Mouse (Mus musculus) kidney, postnatal 36 days (tissue): Measurements from ENCODE around the gene Fgfr2.

Experiments
- DNase-seq, 2 experiments: peaks; one replicate each; pipeline ENCODE4 v3.0.0; 2021 to 2022; ENCODE audit warnings: mixed read lengths in 2 of 2

The Fgfr2 gene

DNA sequence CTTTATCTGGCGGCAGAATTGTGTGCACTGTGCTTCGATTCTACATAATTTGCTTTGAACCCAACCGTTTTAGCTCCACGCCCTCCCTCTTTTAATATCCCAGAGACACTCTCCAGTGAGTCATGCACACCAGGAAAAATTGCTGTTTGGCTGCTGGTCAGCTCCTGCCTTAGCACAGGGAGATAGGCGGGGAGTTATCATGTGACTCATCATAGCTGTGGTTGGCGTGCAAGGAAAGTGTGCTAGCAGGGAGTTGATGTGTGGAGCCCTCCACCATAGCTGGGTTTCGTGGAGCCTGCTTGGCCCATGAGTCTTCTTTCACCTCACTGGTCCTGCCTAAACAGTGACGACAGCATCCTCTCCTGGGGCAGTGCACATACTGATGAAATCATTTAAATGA is 2315.4 kb downstream of the Fgfr2 start:
- peak; percentile 28 to 34 for DNase-seq

DNA sequence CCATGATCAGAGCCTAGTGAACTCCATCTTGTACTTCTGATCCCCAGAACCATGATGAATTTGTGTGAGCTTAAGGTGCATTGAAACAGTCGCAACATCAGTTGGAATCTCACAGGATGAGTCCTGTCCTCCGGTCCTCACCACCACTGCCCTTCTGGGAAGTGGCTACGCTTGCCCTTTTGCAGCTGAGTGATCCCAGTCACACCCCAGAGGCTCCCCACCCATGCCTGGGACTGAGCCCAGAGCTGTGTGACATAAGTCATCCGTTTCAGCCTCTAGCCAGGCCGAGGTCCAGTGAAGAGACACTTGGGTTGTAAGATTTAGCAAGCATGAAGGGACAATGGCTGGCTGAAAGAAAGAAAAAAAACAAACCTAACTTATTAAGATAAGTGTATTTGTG is 2318.2 kb downstream of the Fgfr2 start:
- DNase-seq: peak; percentile 62 to 66

DNA sequence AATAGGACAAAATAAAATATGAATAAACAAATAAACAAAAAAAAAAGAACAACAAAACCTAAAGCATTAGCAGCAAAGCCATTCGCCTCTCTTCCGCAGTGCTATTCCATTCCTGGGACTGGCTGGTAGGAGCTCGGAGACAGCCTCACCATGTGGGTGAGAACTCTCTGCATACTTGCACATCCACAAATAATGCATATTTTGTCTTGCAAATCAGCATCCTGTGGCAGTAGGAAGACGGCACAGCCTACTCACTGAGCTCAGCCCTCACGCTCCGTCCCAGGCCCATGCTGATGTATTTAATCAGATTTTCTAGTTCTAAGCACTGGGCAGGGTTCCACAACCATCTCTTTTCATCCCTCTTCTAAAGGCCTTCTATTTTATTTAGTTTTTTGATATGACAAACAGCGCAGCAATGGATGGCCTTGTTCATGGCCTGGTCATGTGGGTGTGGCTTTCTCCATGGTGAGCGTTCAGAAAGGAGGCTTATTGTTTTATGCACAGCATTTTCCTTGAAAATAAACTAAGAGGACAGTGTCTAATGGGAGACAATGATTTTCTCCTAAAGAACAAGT is 2319.8 kb downstream of the Fgfr2 start:
- DNase-seq: no peak

DNA sequence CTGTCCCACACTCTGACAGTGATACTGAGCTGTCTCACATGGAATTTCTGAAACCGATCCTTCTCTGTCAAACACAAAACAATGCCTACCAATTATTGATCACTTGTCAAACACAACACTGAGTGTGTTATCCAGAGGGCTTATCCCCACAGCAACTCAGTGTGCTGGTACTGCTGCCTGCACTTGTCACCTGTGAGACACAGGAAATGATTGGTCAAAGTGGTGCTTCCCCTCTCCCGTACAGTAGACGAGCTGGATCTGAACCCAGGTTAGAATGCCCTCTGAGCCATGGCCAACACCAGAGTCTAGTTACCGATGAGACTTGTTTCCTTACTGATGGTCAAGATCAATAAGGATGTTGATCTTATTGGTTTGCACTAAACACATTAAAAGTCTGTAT is 2321.3 kb downstream of the Fgfr2 start:
- DNase-seq: no peak

DNA sequence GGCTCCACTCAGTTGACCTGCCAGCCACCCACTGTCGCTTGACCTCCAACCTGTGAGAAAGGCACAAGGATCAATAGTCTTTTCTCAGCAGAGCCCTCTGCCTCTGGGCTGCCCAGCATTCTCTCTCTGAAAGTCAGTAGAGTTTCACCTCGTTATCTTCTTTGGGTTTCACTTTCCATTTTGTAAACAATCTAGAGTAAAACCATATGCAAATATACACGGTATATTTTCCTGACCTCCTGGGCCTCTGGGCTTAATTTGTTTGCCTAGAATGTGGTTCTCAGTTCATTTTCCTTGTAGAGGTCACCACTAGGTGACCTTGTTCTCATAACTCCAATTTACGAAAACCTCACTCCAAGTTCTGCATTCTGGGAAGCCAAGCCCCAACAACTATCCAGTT is 2322.5 kb downstream of the Fgfr2 start:
- no peak for DNase-seq

DNA sequence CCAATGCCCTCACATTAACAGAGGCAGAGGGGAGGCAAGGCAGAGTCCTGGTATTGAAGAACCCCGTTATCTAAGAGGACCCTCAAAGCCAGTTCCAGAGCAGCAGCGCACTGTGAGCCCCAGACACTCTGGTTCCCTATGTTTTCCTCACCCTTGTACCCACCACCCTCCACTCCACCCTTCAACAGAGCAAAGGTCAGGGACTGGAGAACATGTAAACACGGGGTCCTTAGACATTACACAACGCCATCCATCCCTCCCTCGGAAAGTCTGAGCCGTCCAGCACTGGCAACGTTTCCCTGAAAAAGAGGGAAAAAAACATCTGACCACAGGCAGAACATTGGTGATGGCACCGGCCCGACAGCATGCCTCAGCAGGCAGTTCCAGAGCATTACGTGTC is 2323.7 kb downstream of the Fgfr2 start:
- peak; percentile 22 to 67 for DNase-seq

DNA sequence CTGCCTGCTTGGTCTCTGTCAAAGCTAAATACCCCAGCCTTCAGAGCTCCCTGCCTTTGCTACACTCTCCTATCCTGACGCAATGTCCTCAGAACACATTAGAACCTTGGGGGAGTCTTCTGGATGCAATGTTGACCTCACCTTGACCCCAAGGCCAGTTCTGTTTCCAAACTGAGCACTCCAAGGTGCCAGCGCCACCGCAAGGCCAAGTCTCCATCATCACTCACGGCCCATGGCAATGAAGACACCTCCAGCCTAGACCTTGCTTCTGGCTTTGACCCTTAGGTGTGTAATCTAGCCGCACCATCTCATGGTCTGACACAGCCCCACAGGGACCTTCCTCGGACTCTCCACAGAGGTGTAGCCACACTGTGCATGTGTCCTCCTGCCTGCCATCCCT is 2325.6 kb downstream of the Fgfr2 start:
- no peak for DNase-seq

DNA sequence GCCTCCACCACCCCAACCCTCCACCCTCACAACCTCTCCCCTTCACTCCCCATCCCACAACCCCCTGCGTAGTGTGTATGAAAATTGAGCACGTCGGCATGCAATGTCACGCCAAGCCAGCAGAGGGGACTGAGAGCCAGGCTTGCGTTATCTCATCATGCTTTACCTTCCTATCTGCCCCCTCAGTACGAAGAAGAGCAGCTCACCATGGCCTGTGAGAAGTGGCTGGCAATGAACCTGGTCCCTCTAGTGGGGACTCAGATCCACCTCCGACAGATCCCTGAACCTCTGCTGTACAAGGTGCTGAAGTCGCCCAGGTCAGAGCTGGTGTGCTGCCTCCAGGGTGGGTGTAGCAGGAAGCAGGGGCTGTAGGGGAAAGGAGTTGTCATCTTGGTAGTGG is 2326.4 kb downstream of the Fgfr2 start:
- DNase-seq: no peak

DNA sequence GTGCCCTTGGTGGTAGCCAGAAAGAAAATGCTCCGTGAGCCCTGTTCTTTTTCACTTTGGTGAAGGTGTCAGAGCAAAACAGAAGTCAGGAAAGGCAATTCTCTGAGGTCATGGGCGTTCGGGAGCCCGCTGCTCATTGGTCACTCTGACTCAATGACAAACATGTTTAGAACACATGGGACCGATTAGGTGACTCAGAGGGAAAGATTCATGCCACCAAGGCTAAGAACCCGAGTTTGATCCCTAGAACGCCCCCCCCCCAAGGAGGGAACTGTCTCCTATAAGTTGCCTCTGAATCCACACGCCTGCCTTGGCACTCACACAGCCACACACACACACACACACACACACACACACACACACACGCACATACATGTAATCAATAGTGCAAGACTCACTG is 2329.5 kb downstream of the Fgfr2 start:
- DNase-seq: no peak

DNA sequence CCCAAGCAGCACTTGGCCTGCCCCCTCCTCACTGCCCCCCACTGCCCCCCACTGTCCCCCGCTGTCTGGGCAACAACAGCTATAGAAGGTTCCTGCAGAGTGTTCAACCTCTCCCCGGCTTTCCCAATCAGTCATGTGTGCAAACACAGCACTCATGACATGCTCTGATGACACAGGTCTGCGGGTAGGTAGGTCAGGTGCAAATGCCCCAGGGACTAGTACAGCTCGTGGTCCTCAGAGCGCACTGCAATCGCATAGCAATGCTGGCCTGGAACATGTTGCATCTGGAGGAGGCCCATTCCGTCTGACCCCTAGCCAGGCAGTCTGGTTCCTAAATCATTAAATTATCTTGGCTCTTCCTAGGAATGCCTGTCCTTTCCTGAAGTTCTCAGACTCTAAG is 2333.7 kb downstream of the Fgfr2 start:
- no peak for DNase-seq

DNA sequence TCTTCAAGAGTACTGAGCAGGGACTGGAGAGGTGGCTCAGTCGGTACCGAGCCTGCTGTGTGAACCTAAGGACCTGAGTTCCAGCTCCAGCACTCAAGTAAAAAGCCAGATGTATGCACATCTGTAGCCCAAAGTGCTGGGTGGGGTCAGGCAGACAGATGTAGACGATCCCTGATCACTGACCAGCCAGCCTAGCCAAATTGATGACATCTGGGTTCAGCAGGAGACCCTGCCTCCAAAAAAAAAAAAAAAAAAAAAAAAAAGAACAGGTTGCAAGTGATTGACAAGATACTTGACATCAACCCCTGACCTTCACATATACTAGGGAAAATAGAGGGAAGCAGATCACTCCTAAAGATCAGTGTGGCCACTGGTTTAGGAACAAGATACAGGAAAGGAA is 2334.2 kb downstream of the Fgfr2 start:
- no peak for DNase-seq

DNA sequence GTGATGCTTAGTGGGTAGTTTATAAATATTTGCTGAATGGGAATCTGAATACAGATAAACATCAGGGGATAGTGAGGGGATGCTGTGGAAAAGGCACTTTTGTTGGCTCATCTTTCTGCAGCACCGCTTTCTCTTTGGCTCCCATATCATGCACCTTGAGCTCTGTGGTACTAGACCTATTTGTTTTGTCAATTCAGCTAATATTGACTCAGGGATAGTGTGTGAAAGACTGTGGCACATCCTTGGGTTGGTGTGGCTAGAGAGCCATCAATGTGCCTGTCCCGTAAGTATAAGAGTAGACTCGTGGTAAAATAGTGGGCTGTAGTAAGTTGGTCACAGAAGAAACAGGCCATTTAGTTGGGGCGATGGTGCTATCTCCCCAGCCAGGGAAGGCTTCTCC is 2335.6 kb downstream of the Fgfr2 start:
- DNase-seq: no peak

DNA sequence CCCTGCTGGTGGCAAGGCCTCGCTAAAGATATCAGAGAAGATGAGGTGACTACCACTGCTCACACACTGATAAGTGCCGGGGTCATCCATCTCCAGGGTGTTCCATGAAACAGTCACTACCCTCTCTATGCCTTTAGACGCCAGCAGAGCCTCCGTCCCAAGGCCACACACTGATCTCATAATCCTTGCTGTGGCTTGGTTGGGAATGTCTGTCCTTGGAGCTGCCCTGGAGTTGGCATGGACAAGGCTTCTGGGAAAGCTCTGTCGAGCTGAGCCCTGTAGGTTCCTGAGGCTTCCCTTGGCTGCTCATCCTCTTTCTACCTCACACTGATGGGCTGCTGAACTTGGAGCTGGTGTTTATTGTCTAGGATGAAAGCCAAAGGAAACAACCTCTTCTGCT is 2336.4 kb downstream of the Fgfr2 start:
- no peak for DNase-seq

DNA sequence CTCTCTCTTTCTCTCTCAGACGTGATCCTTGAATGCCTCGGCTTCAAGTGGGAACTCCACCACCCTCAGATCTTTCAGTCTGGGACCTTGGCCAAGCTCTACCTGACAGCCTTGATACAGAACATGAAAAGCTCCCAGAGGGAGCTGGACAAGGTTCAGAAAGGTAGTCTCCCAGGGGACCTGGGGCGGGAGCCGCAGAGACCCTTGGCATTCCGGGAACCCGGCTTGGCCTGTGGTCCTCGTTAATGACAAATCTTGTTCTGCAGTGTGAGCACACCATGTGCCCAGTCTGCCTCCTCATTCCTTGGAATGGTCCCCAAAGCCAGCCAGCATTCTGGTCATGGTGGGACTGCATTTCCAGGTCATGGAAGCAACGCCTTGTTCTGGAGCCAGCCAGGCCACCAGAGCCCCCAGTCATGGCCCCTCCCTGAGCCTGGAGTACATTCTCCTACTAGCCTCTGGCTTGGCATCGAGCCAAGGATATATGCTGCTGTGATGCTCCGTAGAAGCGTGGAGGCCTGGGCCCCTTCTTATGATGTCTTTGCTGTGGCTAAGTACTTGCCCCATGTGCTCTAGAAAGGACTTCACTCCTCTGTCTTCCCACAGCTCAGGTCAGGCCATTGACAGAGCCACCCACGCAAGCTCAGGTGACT is 2337.1 kb downstream of the Fgfr2 start:
- DNase-seq: peak; percentile 84 to 91

DNA sequence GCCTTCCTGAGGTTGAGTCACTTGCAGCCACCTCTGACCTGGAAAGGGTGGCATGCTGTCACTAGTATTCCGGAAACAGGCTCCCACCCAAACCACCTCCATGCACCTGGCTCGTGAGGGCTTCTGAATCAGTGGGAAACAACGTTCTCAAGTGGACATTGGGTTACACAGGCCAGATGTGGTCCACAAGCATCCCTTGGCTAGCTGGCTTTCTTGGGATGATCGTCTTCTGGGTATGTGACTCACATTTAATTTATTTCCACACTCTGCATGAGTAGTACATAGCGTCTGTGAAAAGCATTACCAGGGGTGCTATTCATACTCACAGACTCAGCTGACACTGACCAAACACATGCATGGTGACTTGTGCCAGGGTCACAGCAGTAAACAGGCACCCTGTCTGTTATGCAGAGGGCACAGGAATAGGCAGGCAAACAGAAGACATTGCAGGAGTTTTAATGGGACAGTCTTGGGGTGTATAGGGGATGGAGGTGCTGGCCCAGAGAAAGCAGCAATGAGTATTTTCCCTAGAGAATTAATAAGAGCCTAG is 2340.6 kb downstream of the Fgfr2 start:
- DNase-seq: no peak

DNA sequence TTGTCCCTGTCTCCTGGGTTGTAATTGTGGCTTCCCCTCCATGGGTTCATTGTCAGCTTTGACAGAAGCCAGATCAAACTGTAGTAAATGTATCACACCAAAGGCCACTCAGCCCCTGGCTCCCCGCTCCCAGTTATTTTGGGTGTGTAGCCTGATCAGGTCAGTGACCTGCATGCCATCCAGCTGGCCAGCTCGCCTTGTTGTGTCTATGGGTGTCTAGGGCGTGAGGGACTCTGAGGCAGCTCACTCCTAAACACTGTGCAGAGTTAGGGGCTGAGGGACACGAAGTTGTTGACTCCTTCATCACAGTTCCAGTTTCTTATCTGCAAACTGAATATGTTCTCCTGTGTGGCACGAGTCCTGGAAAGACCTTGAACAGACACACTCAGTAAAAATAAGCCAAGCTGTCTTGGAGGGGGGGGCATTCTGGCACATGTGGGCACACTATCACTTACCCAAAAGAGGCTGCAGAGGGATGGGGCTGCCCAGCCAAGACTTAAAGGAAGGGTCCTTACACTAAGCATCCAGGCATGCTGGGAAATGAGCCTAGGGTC is 2342.2 kb downstream of the Fgfr2 start:
- DNase-seq: no peak

DNA sequence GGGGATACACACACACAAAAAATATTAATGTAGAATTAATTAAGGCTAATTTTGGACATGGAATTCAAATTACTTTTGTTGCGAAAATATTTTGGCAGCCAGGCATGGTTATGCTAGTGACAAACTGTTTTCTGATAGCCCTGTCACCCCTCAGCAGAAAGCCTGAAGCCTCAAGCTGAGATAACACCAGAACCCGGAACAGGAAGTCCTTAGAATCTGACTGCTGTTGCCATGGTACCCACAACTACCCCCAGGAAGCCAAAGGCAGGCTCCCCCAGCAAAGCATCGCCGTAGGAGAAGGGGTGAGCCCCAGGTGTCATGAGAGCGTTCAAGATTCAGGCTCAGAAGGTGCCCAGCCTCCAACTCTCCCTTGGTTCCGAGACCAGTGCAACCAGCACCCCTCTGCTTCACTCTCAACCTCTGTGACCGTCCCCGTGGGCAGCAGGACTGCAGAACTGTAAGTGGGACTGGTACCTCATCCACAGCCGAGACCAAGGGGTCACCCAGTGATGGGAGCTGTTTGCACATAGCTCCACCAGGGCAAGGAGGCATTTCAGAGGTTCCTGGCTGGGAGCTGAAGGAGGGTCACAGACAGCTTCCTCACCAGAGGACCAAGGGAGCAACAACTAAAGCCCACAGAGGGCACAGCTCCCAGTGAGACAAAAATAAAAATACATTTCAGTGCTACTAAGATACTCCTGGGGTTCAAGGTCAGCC is 2349.1 kb downstream of the Fgfr2 start, which contains the start of gene Btbd16:
Gene Btbd16, plus strand, starts transcription at position 156 of the 717 bp plus-strand sequence.
- no peak for DNase-seq

DNA sequence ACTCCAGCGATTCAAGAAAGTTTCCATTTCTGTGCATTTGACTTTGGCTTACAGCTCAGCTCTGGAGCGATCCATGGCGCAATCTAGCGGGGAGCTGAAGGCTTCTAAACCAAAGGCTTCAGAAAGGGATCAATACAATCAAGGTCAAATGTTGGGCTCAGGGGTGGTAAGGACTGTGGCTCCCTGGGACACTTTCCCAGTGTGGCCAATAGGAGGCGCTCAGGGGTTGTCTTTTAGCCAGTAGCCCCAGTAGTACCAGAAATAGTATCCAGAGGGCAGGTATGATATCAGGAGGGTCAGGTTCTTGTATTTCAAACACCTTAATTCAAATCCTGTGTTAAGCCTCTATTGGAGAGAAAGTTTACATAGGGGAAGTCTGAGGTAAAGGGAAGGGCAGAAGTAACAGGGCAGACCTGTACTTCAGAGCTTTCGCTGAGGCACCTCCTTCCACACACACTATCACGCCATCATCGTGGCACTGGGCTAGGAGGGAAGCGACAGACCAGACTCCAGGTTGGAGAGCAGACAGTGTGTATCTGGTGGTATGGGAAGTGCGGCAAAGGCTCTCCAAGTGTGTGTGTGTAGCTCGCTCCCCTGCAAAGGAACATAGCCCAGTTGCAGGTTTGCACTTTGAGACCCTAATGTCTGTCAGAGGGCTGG is 2349.8 kb downstream of the Fgfr2 start:
- DNase-seq: peak; percentile 40 to 74

DNA sequence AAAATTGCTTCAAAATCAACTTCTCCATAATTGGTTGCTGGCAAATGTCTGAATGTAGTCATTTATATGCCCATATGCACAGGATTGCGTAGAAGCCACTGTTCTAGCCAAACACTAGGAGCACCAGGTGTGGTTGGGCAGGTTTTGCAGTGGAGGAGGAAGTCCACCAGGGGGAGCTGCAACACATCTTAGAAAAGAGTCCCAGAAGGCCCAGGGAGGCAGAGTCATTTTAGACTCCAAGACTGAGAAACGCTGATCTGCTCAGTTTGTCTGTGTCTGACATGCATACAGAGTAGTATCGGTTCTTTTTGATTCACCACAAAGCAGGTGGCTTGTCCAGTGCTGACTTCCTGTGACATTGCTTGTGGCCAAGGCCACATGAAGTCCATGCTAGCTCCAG is 2352.4 kb downstream of the Fgfr2 start:
- peak; percentile 83 to 91 for DNase-seq

DNA sequence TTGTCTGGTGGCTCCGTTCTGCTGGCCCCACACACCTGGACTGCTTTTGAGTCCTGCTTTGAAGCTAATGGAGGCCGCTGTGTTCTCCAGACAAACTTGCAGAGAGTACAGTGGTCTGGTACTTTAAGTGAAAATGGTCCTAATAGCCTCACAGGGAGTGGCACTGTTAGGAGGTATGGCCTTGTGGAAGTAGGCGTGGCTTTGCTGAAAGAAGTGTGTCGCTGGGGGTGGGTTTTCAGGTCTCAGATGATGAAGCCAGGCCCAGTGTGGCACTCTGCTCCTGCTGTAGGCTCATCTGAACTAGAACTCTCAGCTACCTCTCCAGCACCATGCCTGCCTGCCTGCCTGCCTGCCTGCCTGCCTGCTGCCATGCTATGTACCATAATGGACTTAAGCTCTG is 2355.0 kb downstream of the Fgfr2 start:
- DNase-seq: no peak

DNA sequence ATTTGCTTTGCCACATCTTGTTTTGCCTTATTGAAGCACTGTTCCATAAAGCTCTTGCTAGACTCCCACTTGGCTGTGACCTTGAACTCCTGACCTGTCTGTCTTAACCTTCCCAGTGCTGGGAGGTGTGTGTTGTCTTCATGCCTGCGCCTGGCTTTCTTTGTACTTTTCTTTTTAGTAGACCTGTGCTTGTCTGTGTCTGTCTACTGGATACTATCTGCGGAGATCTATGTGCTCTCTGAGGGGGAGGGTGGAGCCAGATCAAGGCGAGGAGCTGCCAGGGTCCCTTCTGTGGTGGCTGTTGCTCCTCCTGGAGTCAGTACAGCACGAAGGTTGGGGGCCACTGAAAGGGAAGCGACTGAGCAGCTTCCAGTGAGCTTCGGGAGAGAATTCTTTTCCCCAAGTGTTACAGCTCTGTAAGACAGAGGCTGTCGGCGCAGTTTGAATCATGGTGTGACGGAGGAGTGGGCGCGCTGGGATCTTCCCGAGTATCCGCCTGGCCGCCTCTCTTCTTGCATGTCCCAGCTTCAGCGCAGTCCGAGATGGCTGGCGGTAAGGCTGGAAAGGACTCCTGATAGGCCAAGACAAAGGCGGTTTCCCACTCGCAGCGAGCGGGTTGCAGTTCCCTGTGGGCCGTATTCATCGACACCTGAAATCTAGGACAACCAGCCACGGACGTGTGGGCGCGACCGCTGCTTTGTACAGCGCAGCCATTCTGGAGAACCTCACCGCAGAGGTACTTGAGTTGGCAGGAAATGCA is 2356.6 kb downstream of the Fgfr2 start:
- no peak for DNase-seq

DNA sequence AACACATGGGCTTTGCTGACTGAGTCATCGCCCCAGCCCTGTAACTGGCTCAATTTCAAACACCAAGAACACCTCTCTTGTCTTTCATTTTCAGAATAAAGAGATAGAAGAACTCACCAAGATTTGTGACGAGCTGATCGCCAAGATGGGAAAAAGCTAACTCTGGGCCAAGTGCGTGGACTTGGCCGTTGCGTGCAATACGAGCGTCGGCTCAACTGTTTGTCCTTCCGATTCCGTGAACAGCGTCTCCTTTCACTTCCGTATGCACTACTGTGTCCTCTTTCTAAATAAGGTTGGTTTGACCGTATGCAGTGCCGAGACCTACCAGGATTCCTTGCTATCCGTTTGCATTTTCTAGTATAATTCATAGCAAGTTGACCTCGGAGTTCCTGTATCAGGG is 2359.0 kb downstream of the Fgfr2 start:
- no peak for DNase-seq
